Mouse (Mus musculus) stomach, postnatal 0 days (tissue): ENCODE measurements at regions not wholly inside any gene's neighbourhood (a gene's known extent, or its start where the extent isn't known, plus 50 kb on each side); places are given as distances from the start of the nearest gene placed in this dataset.

Source experiments
- CTCF ChIP-seq: IDR thresholded peaks from 2 replicates; pipeline ENCODE4 v1.5.1; 2016; ENCODE audit warnings: antibody characterized with exemption, low read depth, mild to moderate bottlenecking, moderate library complexity
- EP300 ChIP-seq: optimal IDR thresholded peaks from 2 replicates; pipeline ENCODE3; 2016; ENCODE audit warnings: antibody characterized with exemption

DNA sequence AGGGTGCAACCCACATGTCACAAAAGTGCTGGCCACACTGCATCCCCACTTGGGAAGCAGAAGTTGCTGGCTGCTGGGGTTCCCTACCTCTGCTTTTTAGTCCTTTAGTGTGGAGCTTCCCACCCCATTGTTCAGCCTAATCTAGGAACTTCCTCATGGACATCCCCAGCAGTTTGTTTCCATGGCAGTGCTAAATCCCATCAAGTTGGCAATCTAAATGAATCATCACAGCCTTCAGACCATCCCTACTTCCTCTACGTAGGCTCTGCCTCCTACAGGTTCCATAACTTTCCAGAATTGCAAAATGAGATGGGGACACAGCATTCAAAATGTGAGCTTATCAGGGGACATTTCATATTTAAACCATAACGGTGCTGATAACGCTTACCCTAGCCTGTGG is 90.6 kb upstream of the Abca1 start:
- TF ChIP-seq EP300 = no peak
- TF ChIP-seq CTCF = no peak
